Mouse (Mus musculus) retina, embryonic 14.5 days (tissue): ENCODE measurements around the gene C1qtnf12.

Experiments
- DNase-seq: peaks from one replicate; pipeline ENCODE4 v3.0.0-alpha.2; 2015; ENCODE audit warnings: low spot score

C1qtnf12 gene

GRCm38 (mm10) chr4:155993606-155994005, 31.5 kb downstream of the C1qtnf12 start:
- DNase-seq = no peak

GRCm38 (mm10) chr4:156004109-156004508, 42.0 kb downstream of the C1qtnf12 start:
- DNase-seq = no peak

GRCm38 (mm10) chr4:156008369-156008768, 46.3 kb downstream of the C1qtnf12 start:
- no peak for DNase-seq

GRCm38 (mm10) chr4:156013637-156014036, 51.5 kb downstream of the C1qtnf12 start, which contains the start of gene Tnfrsf4:
Tnfrsf4 (plus strand) TSS chr4:156013843.
- no peak for DNase-seq

- no peak for DNase-seq
Measured at GRCm38 (mm10) chr4:156014436-156014835, 52.3 kb downstream of the C1qtnf12 start.
